Mouse (Mus musculus): ENCODE data around the gene Osbpl10.

- no peak for TF ChIP-seq POLR2A (IDR thresholded peaks at IDR 0.05; ENCODE audit: borderline replicate concordance, control insufficient read depth, low read depth, low read length)
- no peak for TF ChIP-seq CTCF (IDR thresholded peaks at IDR 0.05; ENCODE audit: control insufficient read depth, insufficient read depth, low read length)
These were observed 191.2 kb downstream of the Osbpl10 start for GRCm38 (mm10) chr9:115169591-115169990.

Data from bone marrow, adult 2 months (tissue).